Mouse (Mus musculus) stomach, embryonic 16.5 days (tissue): ENCODE results near the gene Snhg11. TPM values are rescaled to one million over a fixed set of nuclear protein-coding genes. Genes with fewer than 3 reads are reported as not detected.
A peak's percentile ranks its signal among the peaks of the same experiment; 100 is the strongest.
"Not testable (repeated sequence)": the region's sequence is repeated elsewhere in the genome, so short reads cannot be mapped to it uniquely, and the experiment has no call there.

Experiments
- ATAC-seq: fragments of 200-750 bp; cut with Nextera tagmentation; 2 replicates; pipeline ENCODE4 v1.8.0; 2017; ENCODE audit warnings: moderate number of reproducible peaks, moderate TSS enrichment; ENCODE audit not compliant: insufficient read depth, low FRiP score
- H3K27ac ChIP-seq: fragments of 300-500 bp; sonication (generic); 2 replicates; pipeline ENCODE4 v1.5.1; 2014; ENCODE audit warnings: low read length
- H3K27me3 ChIP-seq: fragments of 300-500 bp; sonication (generic); 2 replicates; pipeline ENCODE4 v1.6.1; 2014; ENCODE audit warnings: low read length, control low read depth, mixed read lengths; ENCODE audit not compliant: control insufficient read depth, insufficient read depth
- H3K36me3 ChIP-seq: fragments of 300-500 bp; sonication (generic); 2 replicates; pipeline ENCODE4 v1.6.1; 2014; ENCODE audit warnings: low read length; ENCODE audit not compliant: control insufficient read depth, insufficient read depth
- H3K4me1 ChIP-seq: fragments of 300-500 bp; sonication (generic); 2 replicates; pipeline ENCODE4 v1.6.1; 2014; ENCODE audit warnings: low read length, control low read depth, mixed read lengths; ENCODE audit not compliant: control insufficient read depth, insufficient read depth
- H3K4me2 ChIP-seq: fragments of 300-500 bp; sonication (generic); 2 replicates; pipeline ENCODE4 v1.6.1; 2014; ENCODE audit warnings: low read depth, low read length, mixed read lengths
- H3K4me3 ChIP-seq: fragments of 300-500 bp; sonication (generic); replicated peaks from 2 replicates; pipeline ENCODE4 v1.5.1; 2014; ENCODE audit warnings: mild to moderate bottlenecking, low read length
- H3K9ac ChIP-seq: fragments of 300-500 bp; sonication (generic); 2 replicates; pipeline ENCODE4 v1.6.1; 2014; ENCODE audit warnings: low read length
- H3K9me3 ChIP-seq: fragments of 300-500 bp; sonication (generic); replicated peaks from 2 replicates; pipeline ENCODE4 v1.6.1; 2016; ENCODE audit warnings: low read length, control low read depth; ENCODE audit not compliant: control insufficient read depth
- WGBS: fragments of 180-500 bp; shearing (Covaris S2); extraction: QIAGEN DNeasy Blood & Tissue Kit; methylation state at CpG from one replicate; pipeline ENCODE4 v1.1.7; 2014; 5-methylcytosine and 5-hydroxymethylcytosine counted together
- polyA plus RNA-seq: library from polyadenylated mRNA; unstranded; fragments of >200 nt; fragmentation: Nextera tagmentation; extraction: Ambion mirVana; gene quantifications from 2 replicates; pipeline ENCODE4 v1.2.1, GENCODE M21; 2015

The Snhg11 gene
- polyA plus RNA-seq, 1 experiment from 2014 or later = 5.4 TPM

GRCm38 (mm10) chr2:158379354-158380078 is 4.1 kb downstream of the Snhg11 start:
- Histone ChIP-seq H3K36me3 (no peaks in the 10 kb centered on the region), H3K27me3 (peaks cover 20% of the 10 kb centered on the region), H3K27ac (no peak overlapping the region), H3K9ac (no peak overlapping the region), H3K4me1 (0 out of 2 replicates have a peak, but pooled peaks cover 4% of the 10 kb centered on the region), H3K4me3 (no peak overlapping the region), H3K4me2 (no peak overlapping the region), H3K9me3 (no peaks in the 10 kb centered on the region)
- ATAC-seq = no peak
- 41% methylated on average over 13 of the region's 13 CpGs for WGBS

GRCm38 (mm10) chr2:158386072-158386471 is 10.6 kb downstream of the Snhg11 start:
- no peak overlapping the region for H3K9ac ChIP-seq
- no peaks in the 10 kb centered on the region for H3K9me3 ChIP-seq
- no peaks in the 10 kb centered on the region for H3K36me3 ChIP-seq
- H3K27me3 ChIP-seq = no peaks in the 10 kb centered on the region
- no peak overlapping the region for H3K27ac ChIP-seq
- no peak overlapping the region for H3K4me2 ChIP-seq
- H3K4me1 ChIP-seq = no peaks in the 10 kb centered on the region
- H3K4me3 ChIP-seq = no peak overlapping the region
- WGBS = 29% methylated on average over 8 of the region's 8 CpGs
- no peak for ATAC-seq

- no peak overlapping the region for H3K9ac ChIP-seq
- WGBS = 87% methylated on average over 7 of the region's 7 CpGs
- ATAC-seq = no peak
These were observed 14.0 kb downstream of the Snhg11 start for GRCm38 (mm10) chr2:158389421-158389820.

GRCm38 (mm10) chr2:158396369-158396768 is 20.9 kb downstream of the Snhg11 start:
- no peaks in the 10 kb centered on the region for H3K9me3 ChIP-seq
- no peak overlapping the region for H3K4me3 ChIP-seq
- ATAC-seq = no peak
- H3K4me2 ChIP-seq = no peak overlapping the region
- WGBS = 84% methylated on average over 6 of the region's 6 CpGs
- H3K27ac ChIP-seq = no peak overlapping the region
- H3K36me3 ChIP-seq = no peaks in the 10 kb centered on the region
- no peaks in the 10 kb centered on the region for H3K4me1 ChIP-seq
- H3K9ac ChIP-seq = no peak overlapping the region
- no peaks in the 10 kb centered on the region for H3K27me3 ChIP-seq

More at GRCm38 (mm10) chr2:158389421-158389820, 14.0 kb downstream of the Snhg11 start:
- Histone ChIP-seq H3K36me3 (no peaks in the 10 kb centered on the region), H3K27me3 (no peaks in the 10 kb centered on the region), H3K27ac (no peak overlapping the region), H3K9me3 (no peaks in the 10 kb centered on the region), H3K4me2 (no peak overlapping the region), H3K4me1 (no peaks in the 10 kb centered on the region), H3K4me3 (no peak overlapping the region)

GRCm38 (mm10) chr2:158397140-158397539 is 21.7 kb downstream of the Snhg11 start:
- H3K27ac ChIP-seq, H3K9ac ChIP-seq, H3K36me3 ChIP-seq, H3K4me2 ChIP-seq, H3K27me3 ChIP-seq, H3K4me1 ChIP-seq, H3K9me3 ChIP-seq: not testable (repeated sequence)
- WGBS = 47% methylated on average over 13 of the region's 13 CpGs
- H3K4me3 ChIP-seq = 0 out of 2 replicates have a peak overlapping the region, but pooled peaks have one; percentile 10
- peak; percentile 53; the same call in 1 of the 2 replicates for ATAC-seq

GRCm38 (mm10) chr2:158402915-158403314 is 27.5 kb downstream of the Snhg11 start:
- Histone ChIP-seq H3K36me3 (no peaks in the 10 kb centered on the region), H3K9me3 (no peaks in the 10 kb centered on the region), H3K4me3 (no peak overlapping the region), H3K4me1 (no peaks in the 10 kb centered on the region), H3K4me2 (no peak overlapping the region), H3K27ac (no peak overlapping the region), H3K9ac (no peak overlapping the region), H3K27me3 (no peaks in the 10 kb centered on the region)
- WGBS = 82% methylated on average over 7 of the region's 7 CpGs
- ATAC-seq = no peak

GRCm38 (mm10) chr2:158408997-158409594 is 33.7 kb downstream of the Snhg11 start:
- H3K27me3 ChIP-seq = no peaks in the 10 kb centered on the region
- H3K9ac ChIP-seq = peak overlapping the region; percentile 68
- H3K27ac ChIP-seq = no peak overlapping the region
- no peaks in the 10 kb centered on the region for H3K9me3 ChIP-seq
- no peak for ATAC-seq
- H3K4me3 ChIP-seq = peak overlapping the region; percentile 91
- H3K36me3 ChIP-seq = no peaks in the 10 kb centered on the region
- peaks cover 13% of the 10 kb centered on the region for H3K4me1 ChIP-seq
- H3K4me2 ChIP-seq = peak overlapping the region; percentile 62
- 15% methylated on average over 14 of the region's 14 CpGs for WGBS

GRCm38 (mm10) chr2:158409595-158410021 is 34.2 kb downstream of the Snhg11 start, which contains the start of gene Ralgapb:
Ralgapb (plus strand) TSS chr2:158409848.
- Histone ChIP-seq H3K9me3 (no peaks in the 10 kb centered on the region), H3K27ac (peak within 1 kb of the TSS; percentile 89), H3K9ac (peak within 1 kb of the TSS; percentile 94), H3K4me2 (peak within 1 kb of the TSS; percentile 94), H3K4me1 (peaks cover 16% of the 10 kb centered on the region), H3K27me3 (no peaks in the 10 kb centered on the region), H3K36me3 (no peaks in the 10 kb centered on the region), H3K4me3 (peak within 1 kb of the TSS; percentile 91)
- 0% methylated on average over 46 of the region's 46 CpGs for WGBS
- peak; percentile 91 for ATAC-seq
